Mouse (Mus musculus): Measurements from ENCODE around the gene Acat2. TPM values are rescaled to one million over a fixed set of nuclear protein-coding genes. Genes with fewer than 3 reads are reported as not detected.
"Not testable (repeated sequence)": the region's sequence is repeated elsewhere in the genome, so short reads cannot be mapped to it uniquely, and the experiment has no call there.

Gene Acat2
- polyA plus RNA-seq, 2 experiments: 67.4 to 110 TPM

- Histone ChIP-seq H3K9ac (ENCODE audit: low read depth, low read length, severe bottlenecking) (no peak overlapping the region), H3K27ac (replicated peaks; ENCODE audit: low read depth, low read length) (no peak overlapping the region), H3K4me1 (ENCODE audit: control insufficient read depth, insufficient read depth, low read length) (no peaks in the 10 kb centered on the region), H3K9me3 (ENCODE audit: control insufficient read depth, low read length) (no peaks in the 10 kb centered on the region), H3K4me2 (replicated peaks; ENCODE audit: low read depth, low read length, severe bottlenecking) (no peak overlapping the region), H3K4me3 (replicated peaks; ENCODE audit: low read length) (no peak overlapping the region), H3K36me3 (ENCODE audit: control insufficient read depth, insufficient read depth, low read length) (peaks cover 68% of the 10 kb centered on the region), H3K27me3 (ENCODE audit: control insufficient read depth, insufficient read depth, low read length) (no peaks in the 10 kb centered on the region)
- no peak for TF ChIP-seq POLR2A (IDR thresholded peaks at IDR 0.05; ENCODE audit: borderline replicate concordance, extremely low read depth, insufficient read depth, insufficient read length)
- ATAC-seq (ENCODE audit: low FRiP score, low read depth) (no peak), DNase-seq (ENCODE audit: low spot score) (no peak)
- 95% methylated on average over 5 of the region's 5 CpGs for WGBS
Observed at GRCm38 (mm10) chr17:12949669-12950068, 10.9 kb downstream of the Acat2 start.

GRCm38 (mm10) chr17:12942459-12943162 lies 17.9 kb downstream of the Acat2 start:
- H3K4me3 ChIP-seq (replicated peaks; ENCODE audit: low read length): no peak overlapping the region
- no peaks in the 10 kb centered on the region for H3K9me3 ChIP-seq (ENCODE audit: control insufficient read depth, low read length)
- ATAC-seq (ENCODE audit: low FRiP score, low read depth): no peak
- WGBS: 95% methylated on average over 6 of the region's 6 CpGs
- no peak for DNase-seq (ENCODE audit: low spot score)
- no peaks in the 10 kb centered on the region for H3K27me3 ChIP-seq (ENCODE audit: control insufficient read depth, insufficient read depth, low read length)
- TF ChIP-seq POLR2A (IDR thresholded peaks at IDR 0.05; ENCODE audit: borderline replicate concordance, extremely low read depth, insufficient read depth, insufficient read length): no peak
- 0 out of 2 replicates have a peak, but pooled peaks cover 3% of the 10 kb centered on the region for H3K4me1 ChIP-seq (ENCODE audit: control insufficient read depth, insufficient read depth, low read length)
- H3K9ac ChIP-seq (ENCODE audit: low read depth, low read length, severe bottlenecking): no peak overlapping the region
- no peak overlapping the region for H3K27ac ChIP-seq (replicated peaks; ENCODE audit: low read depth, low read length)
- peaks cover 37% of the 10 kb centered on the region for H3K36me3 ChIP-seq (ENCODE audit: control insufficient read depth, insufficient read depth, low read length)
- H3K4me2 ChIP-seq (replicated peaks; ENCODE audit: low read depth, low read length, severe bottlenecking): no peak overlapping the region

GRCm38 (mm10) chr17:12941543-12942260 lies 18.8 kb downstream of the Acat2 start:
- no peak overlapping the region for H3K4me2 ChIP-seq (replicated peaks; ENCODE audit: low read depth, low read length, severe bottlenecking)
- 0 out of 2 replicates have a peak, but pooled peaks cover 3% of the 10 kb centered on the region for H3K4me1 ChIP-seq (ENCODE audit: control insufficient read depth, insufficient read depth, low read length)
- DNase-seq (ENCODE audit: low spot score): no peak
- peaks cover 37% of the 10 kb centered on the region for H3K36me3 ChIP-seq (ENCODE audit: control insufficient read depth, insufficient read depth, low read length)
- H3K27ac ChIP-seq (replicated peaks; ENCODE audit: low read depth, low read length): no peak overlapping the region
- no peak overlapping the region for H3K4me3 ChIP-seq (replicated peaks; ENCODE audit: low read length)
- H3K27me3 ChIP-seq (ENCODE audit: control insufficient read depth, insufficient read depth, low read length): no peaks in the 10 kb centered on the region
- H3K9ac ChIP-seq (ENCODE audit: low read depth, low read length, severe bottlenecking): no peak overlapping the region
- no peak for TF ChIP-seq POLR2A (IDR thresholded peaks at IDR 0.05; ENCODE audit: borderline replicate concordance, extremely low read depth, insufficient read depth, insufficient read length)
- 75% methylated on average over 8 of the region's 8 CpGs for WGBS
- ATAC-seq (ENCODE audit: low FRiP score, low read depth): no peak
- no peaks in the 10 kb centered on the region for H3K9me3 ChIP-seq (ENCODE audit: control insufficient read depth, low read length)

- no peak for DNase-seq (ENCODE audit: low spot score)
- 12% methylated on average over 21 of the region's 27 CpGs for WGBS
- Histone ChIP-seq H3K27me3 (ENCODE audit: control insufficient read depth, insufficient read depth, low read length) (no peaks in the 10 kb centered on the region), H3K4me3 (replicated peaks; ENCODE audit: low read length) (peak within 1 kb of the TSS; percentile 26), H3K36me3 (ENCODE audit: control insufficient read depth, insufficient read depth, low read length) (peaks cover 25% of the 10 kb centered on the region), H3K27ac (replicated peaks; ENCODE audit: low read depth, low read length) (peak within 1 kb of the TSS; percentile 40), H3K4me1 (ENCODE audit: control insufficient read depth, insufficient read depth, low read length) (0 out of 2 replicates have a peak, but pooled peaks cover 3% of the 10 kb centered on the region), H3K9me3 (ENCODE audit: control insufficient read depth, low read length) (no peaks in the 10 kb centered on the region), H3K4me2 (replicated peaks; ENCODE audit: low read depth, low read length, severe bottlenecking) (peak within 1 kb of the TSS; percentile 57), H3K9ac (ENCODE audit: low read depth, low read length, severe bottlenecking) (peak within 1 kb of the TSS; percentile 43; the same call in 1 of the 2 replicates)
- peak; percentile 59 for ATAC-seq (ENCODE audit: low FRiP score, low read depth)
- TF ChIP-seq POLR2A (IDR thresholded peaks at IDR 0.05; ENCODE audit: borderline replicate concordance, extremely low read depth, insufficient read depth, insufficient read length): no peak
Observed at GRCm38 (mm10) chr17:12940151-12940805, 20.3 kb downstream of the Acat2 start, which contains the start of gene Acat3. Acat3 (minus strand) TSS chr17:12940600.

GRCm38 (mm10) chr17:12939377-12940148 lies 21.0 kb downstream of the Acat2 start:
- ATAC-seq (ENCODE audit: low FRiP score, low read depth): not testable (repeated sequence)

More at GRCm38 (mm10) chr17:12939377-12940148, 21.0 kb downstream of the Acat2 start:
- peak overlapping the region; percentile 57 for H3K4me2 ChIP-seq (replicated peaks; ENCODE audit: low read depth, low read length, severe bottlenecking)
- H3K4me3 ChIP-seq (replicated peaks; ENCODE audit: low read length): peak overlapping the region; percentile 26; the same call in 1 of the 2 replicates
- WGBS: 14% methylated on average over 1 of the region's 12 CpGs
- DNase-seq (ENCODE audit: low spot score); H3K9me3 ChIP-seq (ENCODE audit: control insufficient read depth, low read length); H3K27me3 ChIP-seq (ENCODE audit: control insufficient read depth, insufficient read depth, low read length); H3K4me1 ChIP-seq (ENCODE audit: control insufficient read depth, insufficient read depth, low read length); H3K27ac ChIP-seq (replicated peaks; ENCODE audit: low read depth, low read length): not testable (repeated sequence)
- H3K9ac ChIP-seq (ENCODE audit: low read depth, low read length, severe bottlenecking): peak overlapping the region; percentile 43; the same call in 1 of the 2 replicates
- H3K36me3 ChIP-seq (ENCODE audit: control insufficient read depth, insufficient read depth, low read length): peaks cover 18% of the 10 kb centered on the region
